Mouse (Mus musculus): ENCODE results near the gene C4bp.

GRCm38 (mm10) chr1:130640967-130641366 lies 20.5 kb downstream of the C4bp start:
- TF ChIP-seq CTCF (IDR thresholded peaks at IDR 0.05; ENCODE audit: control insufficient read depth, insufficient read depth, insufficient replicate concordance, low read depth, low read length) (no peak), POLR2A (IDR thresholded peaks at IDR 0.05; ENCODE audit: control insufficient read depth, low read depth, low read length) (no peak)
